Mouse (Mus musculus) adrenal gland, postnatal 4 days (tissue): ENCODE measurements around the gene Crxos. TPM values are rescaled to one million over a fixed set of nuclear protein-coding genes. Genes with fewer than 3 reads are reported as not detected.
"Not testable (repeated sequence)": the region's sequence is repeated elsewhere in the genome, so short reads cannot be mapped to it uniquely, and the experiment has no call there.

Source experiments
- DNase-seq, 2 experiments: peaks; one replicate each; pipeline ENCODE4 v3.0.0; 2021 to 2022; ENCODE audit warnings: low spot score in 2 of 2, mixed read lengths in 2 of 2
- long read RNA-seq, 2 experiments: library from polyadenylated mRNA; stranded (forward); transcript quantifications; one replicate each; pipeline ENCODE4 v2.0.0; 2021
- total RNA-seq, 2 experiments: library from RNA; stranded (reverse); gene quantifications; 2 replicates each; pipeline ENCODE4 v1.2.3; 2021

Crxos gene
- under 1 TPM; 0.54 to 0.81 TPM for total RNA-seq
- long read RNA-seq, experiment 1, result 0 reads
- long read RNA-seq, experiment 2, result 0 reads

- no peak for DNase-seq
Observed at GRCm38 (mm10) chr7:15882317-15882716, at the start of gene Crxos. TSS of gene Crxos (plus strand) at chr7:15882617.

GRCm38 (mm10) chr7:15839578-15839977 lies 42.8 kb upstream of the Crxos start, which contains the start of gene Obox6:
TSS of gene Obox6 (minus strand) at chr7:15839678.
- DNase-seq, result no peak

DNA sequence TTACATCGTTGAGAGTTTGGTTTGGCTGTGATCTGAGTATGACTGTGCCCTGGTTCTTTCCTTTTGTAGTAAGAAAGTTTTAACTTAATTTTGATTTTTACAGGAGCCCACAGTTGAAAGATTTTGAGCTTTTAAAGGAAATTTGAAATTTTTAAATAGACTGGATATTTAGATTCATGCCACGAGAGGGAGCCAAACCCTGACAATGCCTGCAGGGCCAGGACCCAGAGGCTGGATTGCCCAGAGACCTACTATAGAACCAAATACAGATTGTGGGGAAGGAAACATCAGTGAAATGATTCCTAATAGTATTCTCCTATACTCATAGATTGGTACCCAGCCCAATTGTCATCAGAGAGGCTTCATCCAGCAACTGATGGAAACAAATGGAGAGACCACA lies 22.8 kb upstream of the Crxos start:
- DNase-seq, result no peak

GRCm38 (mm10) chr7:15864104-15864503 lies 18.3 kb upstream of the Crxos start:
- DNase-seq, result no peak

DNA sequence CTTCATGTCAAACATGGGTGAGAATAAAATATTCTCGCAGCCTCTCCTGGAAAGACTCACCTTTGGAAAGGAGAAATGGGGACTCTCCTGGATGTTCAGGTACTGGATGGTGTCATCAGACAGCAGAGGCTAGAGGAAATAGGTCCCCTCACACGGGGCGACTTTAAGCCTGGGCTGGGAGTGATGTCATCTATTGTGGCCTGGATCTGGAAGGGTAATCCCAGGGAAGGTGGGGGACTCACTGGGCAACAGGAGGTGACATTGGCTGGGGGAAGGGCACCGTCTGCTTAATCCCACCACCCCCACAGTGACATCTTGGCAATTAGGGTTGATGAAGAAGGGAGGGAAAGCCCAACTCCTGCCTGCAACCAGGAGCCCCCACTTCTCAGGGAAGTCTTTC lies 2.7 kb upstream of the Crxos start, which contains the start of gene Crx:
Gene Crx (minus strand): TSS at position 213 of the 400 bp plus-strand sequence.
- no peak for DNase-seq

DNA sequence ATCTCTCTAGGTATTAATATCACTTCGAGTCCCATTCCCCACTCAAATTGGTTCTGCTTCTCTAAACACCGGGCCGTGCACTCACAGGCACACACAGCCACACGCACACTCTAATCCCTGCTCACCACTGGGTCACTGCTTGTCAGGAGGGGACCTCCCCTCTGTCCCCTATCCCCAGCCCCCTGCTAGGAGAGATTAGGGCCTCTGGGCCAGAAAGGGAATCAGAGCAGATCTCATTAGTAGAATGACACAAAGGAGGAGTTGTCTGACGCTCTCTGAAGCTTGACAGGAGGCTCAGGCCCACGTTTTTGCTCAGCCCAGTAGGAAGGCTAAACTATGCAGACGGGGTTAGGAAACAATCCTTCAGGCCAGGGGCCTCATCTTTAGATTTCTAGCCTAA lies 1.0 kb upstream of the Crxos start:
- no peak for DNase-seq

DNA sequence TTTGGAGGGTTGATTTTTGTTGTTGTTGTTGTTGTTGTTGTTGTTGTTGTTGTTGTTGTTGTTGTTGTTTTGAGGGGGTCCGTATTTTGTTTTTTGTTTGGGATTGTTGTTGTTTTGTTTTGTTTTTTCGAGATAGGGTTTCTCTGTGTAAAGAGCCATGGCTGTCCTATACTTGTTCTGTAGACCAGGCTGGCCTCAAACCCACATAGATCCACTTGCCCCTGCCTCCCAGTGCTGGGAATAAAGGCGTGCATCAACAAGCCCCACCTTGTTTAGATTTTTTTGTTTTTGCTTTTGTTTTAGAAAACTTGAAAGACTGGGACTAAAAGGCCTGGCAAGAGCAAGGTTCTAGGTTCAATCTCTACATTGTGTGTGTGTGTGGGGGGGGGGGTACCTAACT lies 586 bp upstream of the Crxos start:
- DNase-seq, result no peak

GRCm38 (mm10) chr7:15884127-15884526 lies 1.7 kb downstream of the Crxos start:
- no peak for DNase-seq

- DNase-seq, result no peak
Observed at GRCm38 (mm10) chr7:15894251-15894650, 11.8 kb downstream of the Crxos start.

DNA sequence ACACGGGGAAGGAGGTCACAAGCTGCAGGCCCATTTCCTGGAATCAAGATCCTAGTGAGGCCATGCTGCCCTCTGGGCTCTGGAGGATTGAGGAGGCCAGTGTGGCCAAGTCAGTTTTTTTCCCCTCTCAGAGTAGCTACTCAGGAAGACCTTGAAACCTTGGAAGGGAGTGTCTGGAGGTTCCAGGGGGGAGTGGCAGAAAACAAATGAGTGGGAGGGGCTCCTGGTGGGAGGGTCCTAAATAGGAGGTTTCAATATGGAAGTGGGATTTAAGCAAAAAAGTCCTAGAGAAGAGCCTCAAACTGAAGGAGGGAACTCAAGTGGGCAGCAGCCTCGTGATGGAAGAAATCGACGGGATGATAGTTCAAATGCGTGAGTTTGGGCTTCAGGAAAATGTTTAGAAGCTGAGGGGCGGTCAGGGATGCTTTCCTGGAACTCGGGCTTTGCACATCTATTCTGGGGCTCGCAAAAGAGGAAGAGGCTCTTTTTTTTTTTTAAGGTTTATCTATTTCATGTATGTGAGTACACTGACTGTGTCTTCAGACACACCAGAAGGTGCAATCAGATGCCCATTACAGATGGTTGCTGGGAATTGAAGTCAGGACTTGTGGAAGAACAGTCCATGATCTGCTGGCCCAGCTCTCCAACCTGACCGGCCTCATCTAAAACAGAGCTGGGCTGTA lies 19.1 kb downstream of the Crxos start:
- DNase-seq, result no peak

DNA sequence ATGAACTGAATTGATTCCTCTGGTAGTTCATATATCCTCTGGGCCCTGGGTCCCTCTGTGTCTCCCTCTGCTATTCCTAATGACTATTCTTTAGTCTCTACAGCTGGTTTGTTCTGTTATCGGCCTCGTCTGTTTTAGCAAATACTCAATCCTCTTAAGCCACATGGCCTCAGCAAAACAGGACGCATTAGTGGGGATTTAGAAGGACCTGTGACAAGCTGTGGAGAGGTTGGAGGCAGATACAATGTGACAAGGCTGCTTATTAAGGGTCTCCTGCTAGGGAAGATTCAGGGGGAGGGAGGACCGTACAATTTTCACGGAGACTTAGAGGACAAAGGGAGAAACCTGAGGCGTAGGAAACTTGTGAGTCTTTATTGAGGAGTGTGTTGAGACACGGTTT lies 23.4 kb downstream of the Crxos start:
- DNase-seq, result no peak

GRCm38 (mm10) chr7:15906602-15907001 lies 24.2 kb downstream of the Crxos start:
- DNase-seq, result no peak

GRCm38 (mm10) chr7:15907971-15908590 lies 25.7 kb downstream of the Crxos start:
- no peak for DNase-seq

DNA sequence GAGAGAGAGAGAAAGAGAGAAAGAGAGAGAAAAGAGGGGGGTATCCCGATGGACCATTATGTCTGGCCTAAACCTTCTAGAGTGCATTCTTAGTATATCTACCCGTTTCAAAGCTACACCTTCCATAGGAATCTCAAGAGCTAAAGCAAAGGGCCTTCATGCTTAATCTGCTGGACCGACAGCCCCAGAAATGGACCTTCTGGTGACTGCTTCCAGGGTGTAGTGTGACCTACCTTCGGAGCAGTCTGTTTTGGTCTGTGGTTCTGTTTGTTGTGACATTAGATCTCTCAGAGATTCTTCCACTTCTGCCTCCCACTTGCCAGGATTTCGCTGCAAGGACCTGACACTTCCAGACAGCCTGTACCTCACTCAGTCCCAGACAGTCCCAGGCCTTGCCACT lies 28.1 kb downstream of the Crxos start:
- DNase-seq, result no peak

- DNase-seq, result peak; percentile 44 to 49
Observed at GRCm38 (mm10) chr7:15912183-15912582, 29.8 kb downstream of the Crxos start.

DNA sequence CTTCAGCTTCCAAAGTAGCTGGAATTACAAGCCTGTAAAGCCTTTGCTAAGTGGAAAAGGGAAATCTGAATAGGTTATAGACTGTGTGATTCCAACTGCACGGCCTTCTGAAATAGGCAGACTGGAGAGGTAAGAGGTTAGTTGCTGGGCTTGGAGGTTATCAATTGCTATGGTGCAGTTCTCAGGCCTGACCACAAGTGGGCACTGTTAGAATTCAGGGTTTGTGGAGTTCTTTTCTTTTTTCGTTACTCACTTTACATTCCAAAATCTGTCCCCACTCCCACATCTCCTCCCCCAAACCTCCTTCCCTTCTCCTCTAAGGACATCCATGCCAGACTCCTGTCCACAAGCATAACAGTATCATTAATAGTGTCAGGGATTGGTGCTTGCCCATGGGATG lies 31.8 kb downstream of the Crxos start:
- DNase-seq, result no peak

DNA sequence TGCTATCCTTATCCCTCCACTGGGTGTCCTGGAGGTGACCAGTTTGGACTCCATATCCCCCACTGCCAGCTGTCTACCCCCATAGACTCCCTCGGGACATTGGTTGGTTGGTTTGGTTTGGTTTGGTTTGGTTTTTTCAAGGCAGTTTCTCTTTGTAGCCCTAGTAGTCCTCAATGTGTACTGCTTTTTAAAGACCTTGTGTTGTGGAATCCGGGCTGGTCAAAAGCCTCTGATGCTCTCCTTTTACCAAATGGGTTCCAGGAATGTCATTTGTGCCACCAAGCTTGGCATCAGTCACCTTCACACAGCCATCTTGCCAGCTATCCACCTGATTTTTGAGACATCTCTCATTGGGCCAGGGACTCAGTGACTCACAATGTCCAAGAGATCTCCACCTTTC lies 32.3 kb downstream of the Crxos start:
- no peak for DNase-seq

DNA sequence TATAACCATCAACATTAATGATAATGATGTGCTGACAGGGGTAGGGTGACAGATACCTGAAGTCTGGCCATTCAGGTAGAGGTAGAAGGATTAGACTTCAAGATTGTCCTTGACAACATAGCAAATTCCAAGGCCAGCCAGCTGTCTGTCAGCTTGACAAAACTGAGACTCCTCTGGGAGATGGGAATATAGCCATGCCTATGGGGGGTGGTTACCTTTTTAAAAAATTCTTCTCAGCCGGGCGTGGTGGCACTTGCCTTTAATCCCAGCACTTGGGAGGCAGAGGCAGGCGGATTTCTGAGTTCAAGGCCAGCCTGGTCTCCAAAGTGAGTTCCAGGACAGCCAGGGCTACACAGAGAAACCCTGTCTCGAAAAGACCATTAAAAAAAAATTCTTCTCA lies 33.3 kb downstream of the Crxos start:
- DNase-seq, result not testable (repeated sequence)

- no peak for DNase-seq
Observed at GRCm38 (mm10) chr7:15916134-15916723, 33.8 kb downstream of the Crxos start.

GRCm38 (mm10) chr7:15916996-15917395 lies 34.6 kb downstream of the Crxos start:
- DNase-seq, result no peak

- no peak for DNase-seq
Observed at GRCm38 (mm10) chr7:15918371-15918770, 36.0 kb downstream of the Crxos start.

DNA sequence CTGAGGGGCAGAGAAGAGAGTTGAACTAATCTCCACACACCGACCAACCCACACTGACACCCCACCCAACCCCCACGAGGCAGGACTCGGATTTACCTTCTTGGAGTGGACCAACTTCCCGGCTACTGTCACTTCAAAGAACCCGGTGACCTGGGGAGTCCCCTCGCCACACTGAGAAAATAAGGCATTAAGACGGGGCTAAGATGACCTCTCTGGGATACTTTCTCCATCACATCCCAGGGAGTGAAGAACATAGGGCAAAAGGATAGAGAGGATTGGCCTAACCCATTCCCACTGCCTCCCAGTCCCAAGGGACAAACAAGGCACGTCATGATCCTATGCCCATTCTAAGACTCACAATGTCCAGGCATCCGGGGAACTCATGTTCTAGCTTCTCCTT lies 37.5 kb downstream of the Crxos start:
- DNase-seq, result no peak
